Mouse (Mus musculus): ENCODE measurements around the gene Srgap3.

DNA sequence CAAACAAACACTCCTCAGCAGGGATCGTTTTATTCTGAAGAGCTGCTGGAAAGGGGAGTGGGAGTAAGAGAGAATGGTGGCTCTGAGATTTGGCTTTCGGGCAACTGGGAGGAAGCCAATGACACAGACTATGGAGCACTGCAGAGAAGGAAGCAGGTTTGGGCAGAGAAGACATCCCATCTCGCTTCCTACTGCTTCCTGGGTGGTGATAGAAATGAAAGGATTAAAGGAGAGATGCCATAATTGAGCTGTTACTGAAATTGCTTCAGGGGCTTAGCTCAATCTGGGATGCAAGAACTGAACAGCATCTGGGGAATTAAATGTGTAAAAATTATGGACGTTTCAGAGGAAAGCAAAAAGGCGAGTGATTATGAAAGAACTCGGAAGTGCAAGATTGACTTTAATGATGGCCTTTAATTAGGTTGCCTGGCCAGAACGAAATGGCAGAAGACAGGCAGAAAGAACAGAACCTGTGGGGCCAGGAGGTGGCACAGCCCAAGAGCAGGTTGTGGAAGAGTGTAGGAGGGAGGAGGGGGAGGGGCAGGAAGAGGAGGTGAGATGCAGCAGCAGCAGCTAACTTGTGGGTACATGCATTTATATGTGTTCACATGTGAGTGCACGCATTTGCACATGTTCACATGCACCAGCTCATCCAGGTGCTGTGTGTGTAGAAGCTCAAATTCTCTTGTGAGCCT, 126.6 kb downstream of the Srgap3 start:
- TF ChIP-seq CTCF (IDR thresholded peaks at IDR 0.05; ENCODE audit: control insufficient read depth, insufficient read depth, insufficient replicate concordance, low read depth, low read length) (no peak), POLR2A (IDR thresholded peaks at IDR 0.05; ENCODE audit: control insufficient read depth, low read depth, low read length) (no peak)
